Mouse (Mus musculus) cortical plate, adult 2 months (tissue): ENCODE results near the gene Sh3yl1.

Source experiments
- CTCF ChIP-seq: fragments of 200-500 bp; IDR thresholded peaks from 2 replicates; pipeline ENCODE4 v1.5.1; 2011; ENCODE audit warnings: mild to moderate bottlenecking, control low read depth, low read length; ENCODE audit not compliant: insufficient read depth; ENCODE audit errors: extremely low read depth
- POLR2A ChIP-seq: fragments of 200-500 bp; IDR thresholded peaks from 2 replicates; pipeline ENCODE4 v1.6.1; 2011; ENCODE audit warnings: mild to moderate bottlenecking, low read length, control low read depth; ENCODE audit not compliant: insufficient read depth; ENCODE audit errors: extremely low read depth

DNA sequence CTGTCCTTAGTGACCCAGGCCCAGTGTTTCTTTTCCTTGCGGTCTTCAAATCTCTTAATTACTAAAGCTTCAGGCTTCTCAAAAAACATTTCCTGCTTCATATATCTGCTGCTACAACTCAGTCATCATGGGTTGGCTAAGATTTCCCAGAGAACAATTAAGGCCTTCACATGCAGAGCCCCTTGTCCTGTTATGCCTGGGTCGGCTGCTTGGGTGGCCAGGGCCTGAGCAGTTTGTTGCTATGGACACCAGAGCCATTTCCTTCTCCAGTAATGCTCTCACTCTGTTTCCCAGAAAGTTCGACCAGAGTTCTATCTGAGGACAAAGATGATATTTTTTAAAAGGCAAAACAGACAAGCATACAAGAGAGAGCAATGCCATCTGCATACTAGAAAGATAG lies 32.7 kb downstream of the Sh3yl1 start:
- TF ChIP-seq CTCF, result no peak
- TF ChIP-seq POLR2A, result no peak
